Mouse (Mus musculus): ENCODE measurements around the gene Prkcz.
"Not testable (repeated sequence)": the region's sequence is repeated elsewhere in the genome, so short reads cannot be mapped to it uniquely, and the experiment has no call there.

The Prkcz gene

DNA sequence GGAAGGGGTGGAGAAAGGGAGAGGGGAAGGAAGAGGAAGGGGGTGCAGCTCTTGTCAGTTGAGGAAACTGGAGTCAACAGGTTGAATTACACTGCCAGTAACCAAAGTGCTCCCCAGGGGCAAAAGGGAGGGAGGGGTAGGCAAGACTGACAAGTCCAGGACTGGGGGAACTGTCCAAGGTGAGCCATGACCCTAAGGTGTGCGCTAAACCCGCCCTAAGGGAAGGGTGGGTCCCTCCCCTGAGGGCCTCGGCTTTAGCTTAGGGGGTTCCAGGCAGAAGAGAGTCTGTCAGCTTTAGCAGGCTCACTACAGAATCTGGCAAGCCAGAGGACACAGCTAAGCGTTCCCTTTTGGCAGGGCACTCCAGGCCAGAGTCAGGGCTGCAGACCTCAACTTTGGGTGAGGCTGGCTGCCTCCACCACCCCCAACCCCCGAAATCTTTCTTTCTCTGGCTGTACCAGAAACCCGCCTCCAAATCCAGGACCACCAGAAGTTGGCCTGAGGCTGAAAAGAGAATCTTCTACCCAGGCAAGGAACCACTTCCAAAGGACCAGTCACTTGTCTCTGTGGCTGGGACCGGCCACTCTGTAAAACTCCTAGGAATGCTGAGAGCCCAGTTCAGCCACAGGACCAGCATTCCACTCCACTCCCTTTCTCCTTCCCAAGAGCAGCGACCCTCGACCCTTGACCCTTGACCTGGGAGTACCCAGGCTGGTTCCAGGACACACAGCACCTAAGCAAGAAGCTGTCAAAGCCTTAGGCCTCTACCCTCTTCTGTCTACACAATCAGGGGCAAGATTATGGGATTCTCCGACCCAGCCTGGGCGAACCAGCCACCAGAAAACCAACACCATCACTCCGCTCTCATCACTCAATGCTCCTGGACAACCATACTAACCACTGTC lies 1.3 kb downstream of the Prkcz start:
- DNase-seq (ENCODE audit: low read depth, low spot score): no peak

- DNase-seq (ENCODE audit: low read depth, low spot score): no peak
These were observed 3.6 kb downstream of the Prkcz start for GRCm38 (mm10) chr4:155357601-155358000.

- no peak for DNase-seq (ENCODE audit: low read depth, low spot score)
These were observed 4.8 kb downstream of the Prkcz start for GRCm38 (mm10) chr4:155356354-155356753.

- DNase-seq (ENCODE audit: low read depth, low spot score): no peak
These were observed 6.6 kb downstream of the Prkcz start for GRCm38 (mm10) chr4:155354546-155354945.

DNA sequence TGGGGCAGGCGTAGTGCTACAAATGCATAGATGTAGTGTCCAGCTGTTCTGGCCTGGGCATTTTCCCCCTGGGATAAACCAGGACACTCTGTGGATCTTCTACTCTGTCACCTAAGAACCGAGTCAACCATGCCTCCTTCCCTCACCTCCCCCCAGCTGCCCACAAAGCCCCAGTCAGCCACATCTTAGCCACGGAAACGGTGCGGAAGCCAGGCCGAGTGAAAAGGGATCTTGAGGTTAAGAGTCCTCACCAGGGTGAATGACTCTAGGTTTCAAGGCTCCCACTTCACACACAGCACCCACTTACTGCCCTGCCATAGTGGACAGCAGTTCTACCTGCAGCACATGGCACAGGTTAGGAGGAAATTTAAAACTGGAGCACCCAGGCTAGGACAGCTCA lies 7.1 kb downstream of the Prkcz start:
- no peak for DNase-seq (ENCODE audit: low read depth, low spot score)

DNA sequence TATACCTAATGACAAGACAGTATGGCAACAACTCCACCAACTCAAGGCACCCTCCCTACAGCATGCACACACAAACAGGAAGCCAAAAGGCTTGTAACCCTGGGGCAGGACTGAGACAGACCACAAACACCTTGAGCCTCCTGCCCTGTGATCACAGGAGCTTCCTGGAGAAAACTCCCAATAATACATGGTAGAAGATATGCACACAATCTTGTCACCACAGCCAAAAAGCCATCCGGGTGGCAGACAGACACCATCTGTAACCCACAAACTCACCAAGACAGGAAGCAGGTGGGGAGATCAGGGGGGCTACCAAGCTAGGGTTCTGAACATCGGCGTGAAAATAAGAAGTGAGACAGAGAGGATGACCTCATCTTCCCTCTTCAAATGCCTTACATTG lies 8.6 kb downstream of the Prkcz start:
- no peak for DNase-seq (ENCODE audit: low read depth, low spot score)

- DNase-seq (ENCODE audit: low read depth, low spot score): no peak
These were observed 14.8 kb downstream of the Prkcz start for GRCm38 (mm10) chr4:155346350-155346749.

DNA sequence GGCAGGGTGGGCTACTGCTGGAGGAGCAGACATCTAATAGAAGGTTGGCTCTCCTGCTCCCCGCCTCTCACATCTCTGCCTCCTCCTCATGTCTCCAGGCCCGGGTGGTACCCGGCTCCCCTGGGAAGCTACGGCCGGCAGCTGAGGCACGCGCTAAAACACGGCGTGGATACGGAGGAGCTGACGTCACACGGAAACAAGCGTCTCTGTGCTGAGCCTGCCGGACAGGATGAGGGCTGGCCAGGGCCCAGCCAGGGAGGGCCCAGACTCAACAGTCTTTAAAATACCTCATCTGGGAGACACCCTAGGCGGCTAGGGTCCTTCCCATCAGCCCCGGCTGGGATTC lies 15.6 kb downstream of the Prkcz start:
- peak; percentile 83 for DNase-seq (ENCODE audit: low read depth, low spot score)

- no peak for DNase-seq (ENCODE audit: low read depth, low spot score)
These were observed 16.2 kb downstream of the Prkcz start for GRCm38 (mm10) chr4:155344716-155345607.

- no peak for DNase-seq (ENCODE audit: low read depth, low spot score)
These were observed 16.9 kb downstream of the Prkcz start for GRCm38 (mm10) chr4:155344299-155344600.

DNA sequence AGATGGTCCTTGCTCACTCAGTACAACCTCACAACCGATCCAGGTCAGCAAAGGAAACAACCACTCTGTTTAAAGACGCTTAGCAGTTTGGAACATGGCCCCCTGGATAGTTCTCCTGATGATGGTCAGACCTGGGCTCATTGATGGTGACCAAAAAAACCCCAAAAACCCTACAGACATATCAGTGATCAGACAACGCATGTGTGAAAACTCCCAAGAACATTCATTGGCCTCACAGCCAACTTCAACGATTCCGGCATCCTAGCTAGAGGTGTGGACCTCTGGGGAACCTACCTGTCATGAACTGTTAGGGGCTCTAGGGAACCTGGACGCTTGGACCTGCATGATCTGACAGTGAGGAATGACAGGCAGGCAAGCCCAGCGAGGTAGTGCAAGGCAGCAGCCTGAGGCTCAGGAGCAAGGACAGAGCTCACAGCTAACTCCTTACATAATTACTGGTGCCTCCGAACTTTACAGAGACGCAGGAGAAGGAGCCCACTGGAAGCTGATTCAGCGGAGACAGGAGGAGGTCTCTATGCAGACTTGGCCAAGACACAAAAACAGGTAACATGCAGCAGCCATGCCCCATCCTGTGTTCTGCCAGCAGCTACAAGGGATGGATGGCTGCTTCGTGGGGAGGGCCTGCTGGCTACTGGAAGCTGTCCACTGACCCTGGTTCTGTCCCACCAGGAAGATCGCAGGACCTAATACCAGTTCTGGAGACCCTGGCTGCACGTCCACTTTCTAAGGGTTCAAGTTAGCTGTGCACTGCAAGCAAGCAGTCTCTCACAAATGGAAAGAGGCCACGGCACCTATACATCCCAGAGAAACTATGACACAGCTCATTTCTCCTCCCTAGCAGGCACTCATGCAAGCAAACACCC lies 17.5 kb downstream of the Prkcz start:
- DNase-seq (ENCODE audit: low read depth, low spot score): no peak

DNA sequence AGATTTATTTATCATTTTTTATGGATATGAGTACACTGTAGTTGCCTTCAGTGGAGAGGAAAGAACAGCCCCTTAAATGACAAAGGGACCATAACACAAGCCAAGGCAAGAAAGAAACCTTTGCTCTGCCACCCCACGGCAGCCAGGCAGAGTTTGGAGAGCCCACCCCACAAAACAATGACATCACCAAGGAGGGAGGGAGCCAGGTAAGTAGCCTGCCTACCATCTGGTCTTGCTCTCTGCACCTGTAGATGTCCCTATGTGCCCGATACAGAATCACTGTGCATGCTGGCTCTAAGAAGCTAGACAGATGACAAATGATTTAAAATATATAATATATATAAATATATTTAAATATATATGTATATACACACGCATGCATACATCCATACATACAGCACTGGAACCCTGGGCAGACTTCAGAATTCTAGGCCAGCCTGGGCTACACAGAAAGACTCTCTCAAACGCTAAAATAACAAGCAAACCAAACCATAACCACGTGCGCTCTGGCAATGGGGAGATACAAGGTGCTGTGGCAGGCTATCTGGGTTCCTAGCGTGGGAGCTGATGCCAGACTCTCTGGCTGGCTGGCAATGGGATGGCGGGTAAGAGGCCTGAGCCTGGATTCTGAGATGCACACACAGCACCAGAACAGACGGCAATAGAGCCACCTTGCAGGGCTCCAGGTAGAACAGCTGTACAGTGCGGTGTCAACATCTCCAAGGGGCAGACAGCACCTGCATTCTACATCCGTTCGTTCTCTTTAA lies 24.7 kb downstream of the Prkcz start:
- DNase-seq (ENCODE audit: low read depth, low spot score): no peak

DNA sequence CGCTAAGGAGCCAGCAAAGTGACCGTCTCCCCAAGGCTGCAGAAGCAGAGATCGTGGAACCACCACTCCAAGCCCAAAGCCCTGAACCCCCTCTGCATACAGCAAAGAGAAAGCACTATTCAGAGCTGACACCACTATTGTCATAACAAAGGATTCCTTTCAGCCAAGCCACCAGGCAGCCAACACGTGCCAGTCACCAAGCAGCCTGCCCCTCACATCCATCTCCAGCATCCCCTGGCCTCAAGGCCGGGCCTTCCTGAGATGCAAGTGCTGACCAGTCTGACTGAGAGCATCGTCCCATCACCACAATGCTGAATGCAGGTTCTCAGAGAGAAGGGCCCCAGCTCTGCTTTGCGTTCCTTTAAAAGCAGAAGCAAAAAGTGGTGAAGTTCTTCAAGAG lies 28.9 kb downstream of the Prkcz start:
- DNase-seq (ENCODE audit: low read depth, low spot score): peak; percentile 57

DNA sequence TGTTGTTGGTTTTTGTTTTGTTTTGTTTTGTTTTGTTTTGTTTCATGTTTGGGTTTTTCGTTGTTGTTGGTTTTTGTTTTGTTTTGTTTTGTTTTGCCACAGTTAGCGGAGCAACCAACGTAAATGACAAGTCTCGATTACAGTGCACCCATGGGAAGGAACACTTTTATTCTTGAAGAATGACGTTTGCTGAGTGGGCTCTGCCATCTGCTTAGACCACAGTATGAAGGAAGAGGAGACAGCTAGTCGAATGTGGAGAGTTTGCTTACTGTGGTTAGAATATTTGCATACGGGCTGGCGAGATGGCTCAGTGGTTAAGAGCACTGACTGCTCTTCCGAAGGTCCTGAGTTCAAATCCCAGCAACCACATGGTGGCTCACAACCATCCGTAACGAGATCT lies 32.8 kb downstream of the Prkcz start:
- DNase-seq (ENCODE audit: low read depth, low spot score): not testable (repeated sequence)

DNA sequence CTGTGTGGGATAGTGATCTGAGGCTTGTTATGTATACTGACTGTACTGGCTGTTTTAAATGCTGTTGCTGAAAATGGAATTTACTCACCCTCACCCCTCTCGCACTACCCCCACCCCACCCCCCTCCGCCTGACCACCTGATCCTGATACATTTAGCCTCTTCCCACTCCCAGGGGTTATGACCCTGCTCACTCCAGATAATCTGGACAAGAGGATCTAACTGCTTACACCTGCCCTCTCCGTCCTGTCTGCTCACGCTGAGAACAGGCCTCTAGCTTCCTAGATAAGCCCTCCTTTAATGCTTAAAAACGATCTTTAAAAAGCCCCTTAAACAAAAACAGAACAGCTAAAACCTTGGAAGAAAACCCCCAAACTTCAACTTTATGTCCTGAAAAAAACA lies 35.4 kb downstream of the Prkcz start:
- DNase-seq (ENCODE audit: low read depth, low spot score): no peak

DNA sequence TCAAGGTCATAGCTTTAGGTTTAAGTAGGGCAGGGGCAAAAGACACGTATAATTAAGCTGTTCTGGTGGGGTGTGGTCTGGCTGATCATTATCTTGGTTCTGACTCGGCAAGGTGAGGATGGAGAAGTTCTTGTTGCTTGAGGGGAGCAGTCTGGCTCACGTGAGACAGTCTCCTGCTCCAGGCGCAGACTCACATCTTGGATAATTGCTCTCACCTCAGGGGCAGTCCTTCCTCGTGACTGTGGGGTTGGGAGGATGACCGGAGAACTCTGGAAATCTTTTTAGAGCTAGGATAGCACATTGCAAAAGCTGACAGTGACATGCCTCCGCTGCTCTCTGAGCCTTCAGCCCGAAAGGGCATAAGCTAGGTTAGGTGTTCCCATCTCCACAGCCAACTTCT lies 36.6 kb downstream of the Prkcz start:
- DNase-seq (ENCODE audit: low read depth, low spot score): no peak

- DNase-seq (ENCODE audit: low read depth, low spot score): no peak
These were observed 37.9 kb downstream of the Prkcz start for GRCm38 (mm10) chr4:155323081-155323795.

DNA sequence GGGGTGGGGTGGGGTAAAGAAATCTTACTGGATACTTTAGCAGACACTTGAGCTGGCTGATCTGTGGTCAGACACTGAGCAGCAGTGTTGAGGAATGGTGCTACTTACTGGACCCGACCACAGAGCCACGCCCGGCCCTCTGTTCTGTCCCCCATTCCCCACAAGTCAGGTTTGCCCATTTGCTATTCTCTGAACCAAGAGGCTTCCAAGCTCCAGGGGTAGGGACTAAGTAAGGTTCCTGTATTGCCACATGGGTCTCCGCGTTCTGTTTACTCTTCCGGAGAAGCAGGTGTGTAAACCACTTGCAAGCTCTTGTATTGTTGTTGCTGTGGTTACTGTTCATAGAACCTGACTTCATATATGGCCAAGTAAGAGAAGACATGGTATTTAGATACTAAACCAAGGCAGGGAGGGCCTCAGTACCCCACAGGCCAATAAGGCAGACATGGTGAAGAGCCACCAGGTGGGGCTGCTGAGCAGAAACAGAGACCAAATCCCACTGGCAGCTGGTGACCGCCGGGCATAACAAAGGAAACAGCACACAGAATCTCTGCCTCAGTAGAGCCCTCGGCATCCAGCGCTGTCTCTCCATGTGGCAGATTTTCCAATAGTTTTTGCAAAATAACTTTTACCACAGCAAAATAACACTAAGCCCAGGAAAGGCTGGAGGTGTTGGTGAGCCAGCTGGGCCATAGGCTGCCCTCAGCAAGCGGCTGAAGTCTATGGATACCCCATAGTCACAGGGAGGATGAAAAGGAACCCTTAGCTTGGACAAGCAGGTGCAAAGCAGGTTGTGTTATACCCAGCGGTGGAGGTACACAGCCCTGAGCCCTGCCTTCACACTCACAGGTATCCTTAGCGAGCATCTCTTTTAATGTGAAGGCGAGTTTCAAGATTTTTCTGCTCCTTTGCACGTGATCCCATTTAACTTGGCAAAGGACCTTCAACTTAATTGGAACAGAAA lies 40.6 kb downstream of the Prkcz start:
- no peak for DNase-seq (ENCODE audit: low read depth, low spot score)

DNA sequence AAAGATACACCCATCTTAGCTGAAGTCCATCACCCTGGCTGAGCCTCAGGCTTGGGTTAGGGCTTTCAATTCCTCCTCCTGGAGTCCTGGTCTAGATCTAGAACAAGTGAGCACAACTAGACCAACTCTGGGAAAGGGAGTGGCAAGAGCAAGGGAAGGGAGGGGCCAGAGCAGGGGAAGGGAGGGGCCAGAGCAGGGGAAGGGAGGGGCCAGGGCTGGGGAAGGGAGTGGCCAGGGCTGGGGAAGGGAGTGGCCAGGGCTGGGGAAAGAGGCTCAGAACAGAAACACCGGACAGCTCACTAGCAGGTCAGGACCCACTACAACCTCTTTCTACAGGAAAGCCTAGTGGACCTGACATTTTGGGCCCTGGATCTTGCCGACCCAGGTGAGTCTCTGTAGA lies 42.9 kb downstream of the Prkcz start:
- DNase-seq (ENCODE audit: low read depth, low spot score): no peak

Measured in telencephalon, adult 2 months (tissue).